In genomic region chr12:52319156-52319555, GRCm38 (mm10) we compare ENCODE assay signal across 23 mouse cellular contexts.
DNase-seq lines count a peak whose midpoint lies in the region; ATAC-seq lines count a peak whose summit lies in the region.
"Had no signal": no experiment of that assay in that cellular context is flagged by ENCODE, and none has a peak within 500 bp of the region (broad histone marks: within the 10 kb centered on the region; RNA-seq: fewer than 3 reads in every experiment).

No protein-coding gene starts in this region.

- no peak overlapping the region for H3K4me3 ChIP-seq in midbrain, embryonic 11.5 days (ENCODE audit: low read depth, low read length)
- H3K4me3 ChIP-seq in midbrain, embryonic 14.5 days (replicated peaks; ENCODE audit: low read depth, low read length), result no peak overlapping the region
- H3K4me3 ChIP-seq: embryonic facial prominence, embryonic 13.5 days; embryonic facial prominence, embryonic 15.5 days; forebrain, embryonic 13.5 days; forebrain, embryonic 15.5 days had no signal

- H3K4me2 ChIP-seq in midbrain, embryonic 11.5 days, result no peak overlapping the region
- H3K4me2 ChIP-seq in midbrain, embryonic 14.5 days (ENCODE audit: low read length), result no peak overlapping the region
- H3K4me2 ChIP-seq: embryonic facial prominence, embryonic 13.5 days; embryonic facial prominence, embryonic 15.5 days; forebrain, embryonic 13.5 days; forebrain, embryonic 15.5 days had no signal

- H3K9me3 ChIP-seq in midbrain, embryonic 11.5 days (ENCODE audit: control insufficient read depth, low read length), result no peaks in the 10 kb centered on the region
- no peaks in the 10 kb centered on the region for H3K9me3 ChIP-seq in midbrain, embryonic 14.5 days (ENCODE audit: control insufficient read depth, low read length)
- H3K9me3 ChIP-seq: embryonic facial prominence, embryonic 13.5 days; embryonic facial prominence, embryonic 15.5 days; forebrain, embryonic 13.5 days; forebrain, embryonic 15.5 days; G1E had no signal

- H3K27ac ChIP-seq in midbrain, embryonic 11.5 days (ENCODE audit: low read depth, low read length), result no peak overlapping the region
- H3K27ac ChIP-seq in midbrain, embryonic 14.5 days (replicated peaks; ENCODE audit: low read depth, low read length), result no peak overlapping the region
- H3K27ac ChIP-seq: embryonic facial prominence, embryonic 13.5 days; embryonic facial prominence, embryonic 15.5 days; forebrain, embryonic 13.5 days; forebrain, embryonic 15.5 days had no signal

- H3K4me1 ChIP-seq in midbrain, embryonic 11.5 days (ENCODE audit: control insufficient read depth, insufficient read depth, low read length), result no peaks in the 10 kb centered on the region
- no peaks in the 10 kb centered on the region for H3K4me1 ChIP-seq in midbrain, embryonic 14.5 days (ENCODE audit: control insufficient read depth, insufficient read depth, low read length)
- H3K4me1 ChIP-seq: embryonic facial prominence, embryonic 13.5 days; embryonic facial prominence, embryonic 15.5 days; forebrain, embryonic 13.5 days; forebrain, embryonic 15.5 days had no signal

- ATAC-seq in midbrain, embryonic 11.5 days (ENCODE audit: low FRiP score), result no peak
- ATAC-seq in midbrain, embryonic 14.5 days (ENCODE audit: low FRiP score, low TSS enrichment), result no peak
- ATAC-seq: CD4-positive, CD25-positive, alpha-beta regulatory T cell, adult 4 months; forebrain, embryonic 13.5 days; forebrain, embryonic 15.5 days; forebrain, postnatal 0 days had no signal

- no peak overlapping the region for H3K9ac ChIP-seq in midbrain, embryonic 11.5 days (ENCODE audit: low read length)
- no peak overlapping the region for H3K9ac ChIP-seq in midbrain, embryonic 14.5 days (replicated peaks; ENCODE audit: low read length)
- H3K9ac ChIP-seq: embryonic facial prominence, embryonic 13.5 days; embryonic facial prominence, embryonic 15.5 days; forebrain, embryonic 13.5 days; forebrain, embryonic 15.5 days; forebrain, postnatal 0 days had no signal

- H3K27me3 ChIP-seq in midbrain, embryonic 11.5 days (ENCODE audit: control insufficient read depth, insufficient read depth, low read length), result no peaks in the 10 kb centered on the region
- H3K27me3 ChIP-seq in midbrain, embryonic 14.5 days (ENCODE audit: control insufficient read depth, insufficient read depth, low read length), result no peaks in the 10 kb centered on the region
- H3K27me3 ChIP-seq: CH12.LX; embryonic facial prominence, embryonic 13.5 days; embryonic facial prominence, embryonic 15.5 days; forebrain, embryonic 13.5 days; forebrain, embryonic 15.5 days had no signal

- no peaks in the 10 kb centered on the region for H3K36me3 ChIP-seq in midbrain, embryonic 11.5 days (ENCODE audit: control insufficient read depth, insufficient read depth, low read length)
- no peaks in the 10 kb centered on the region for H3K36me3 ChIP-seq in midbrain, embryonic 14.5 days (ENCODE audit: control insufficient read depth, insufficient read depth, low read length)
- H3K36me3 ChIP-seq: embryonic facial prominence, embryonic 13.5 days; embryonic facial prominence, embryonic 15.5 days; forebrain, embryonic 15.5 days; G1E had no signal

- 76% methylated on average over 6 of the region's 6 CpGs for WGBS in midbrain, embryonic 11.5 days
- 87% methylated on average over 6 of the region's 6 CpGs for WGBS in midbrain, embryonic 14.5 days

- peak; percentile 18 for DNase-seq in embryo, embryonic 10.5 days (ENCODE audit: low spot score)
- no peak for DNase-seq in embryo, embryonic 9.5 days (ENCODE audit: extremely low spot score)
- peak; percentile 51 for DNase-seq in midbrain, embryonic 11.5 days (ENCODE audit: low spot score, missing footprints)
- DNase-seq in midbrain, embryonic 14.5 days, result no peak
- DNase-seq in urinary bladder, adult 2 months (ENCODE audit: low spot score), result no peak
- DNase-seq: adrenal gland, adult 2 months; adrenal gland, postnatal 10 days; adrenal gland, postnatal 25 days; B cell, adult 2 months; cerebellum, adult 11 months; cerebellum, adult 18-20 months; cerebellum, adult 8-10 months; cerebellum, adult 9-11 months; cerebellum, postnatal 14 days; cerebellum, postnatal 36 days; forebrain, postnatal 0 days had no signal

Comparison
In these comparisons a context has a peak if more than half of its experiments do, and no peak if none do; other contexts are left out.
1. DNase-seq: peak in embryo, embryonic 10.5 days (single experiment) and midbrain, embryonic 11.5 days (single experiment); none in embryo, embryonic 9.5 days (single experiment), midbrain, embryonic 14.5 days (single experiment) and urinary bladder, adult 2 months (single experiment).